Mouse (Mus musculus): ENCODE data around the gene Crtc1. TPM values are rescaled to one million over a fixed set of nuclear protein-coding genes. Genes with fewer than 3 reads are reported as not detected.

Gene Crtc1
- polyA plus RNA-seq, 1 experiment from 2014 or later, result 51.7 TPM

- ATAC-seq (ENCODE audit: low FRiP score, low TSS enrichment), result no peak
Measured at GRCm38 (mm10) chr8:70409455-70409871, 29.9 kb downstream of the Crtc1 start.

GRCm38 (mm10) chr8:70409019-70409418 is 30.4 kb downstream of the Crtc1 start:
- 74% methylated on average over 10 of the region's 10 CpGs for WGBS
- Histone ChIP-seq H3K9me3 (ENCODE audit: control insufficient read depth, low read length) (no peaks in the 10 kb centered on the region), H3K4me2 (ENCODE audit: low read length) (no peak overlapping the region), H3K27me3 (ENCODE audit: control insufficient read depth, insufficient read depth, low read length) (no peaks in the 10 kb centered on the region), H3K4me3 (replicated peaks; ENCODE audit: low read depth, low read length) (no peak overlapping the region), H3K36me3 (ENCODE audit: control insufficient read depth, insufficient read depth, low read length) (peaks cover 11% of the 10 kb centered on the region), H3K9ac (replicated peaks; ENCODE audit: low read length) (peak overlapping the region; percentile 20; the same call in 1 of the 2 replicates), H3K4me1 (ENCODE audit: control insufficient read depth, insufficient read depth, low read length) (peaks cover 17% of the 10 kb centered on the region), H3K27ac (replicated peaks; ENCODE audit: low read depth, low read length) (peak overlapping the region; percentile 67)
- ATAC-seq (ENCODE audit: low FRiP score, low TSS enrichment), result no peak
- peak; percentile 15 for DNase-seq

More at GRCm38 (mm10) chr8:70409455-70409871, 29.9 kb downstream of the Crtc1 start:
- Histone ChIP-seq H3K9me3 (ENCODE audit: control insufficient read depth, low read length) (no peaks in the 10 kb centered on the region), H3K9ac (replicated peaks; ENCODE audit: low read length) (0 out of 2 replicates have a peak overlapping the region, but pooled peaks have one; percentile 16), H3K36me3 (ENCODE audit: control insufficient read depth, insufficient read depth, low read length) (peaks cover 12% of the 10 kb centered on the region), H3K4me2 (ENCODE audit: low read length) (no peak overlapping the region), H3K27me3 (ENCODE audit: control insufficient read depth, insufficient read depth, low read length) (no peaks in the 10 kb centered on the region), H3K27ac (replicated peaks; ENCODE audit: low read depth, low read length) (peak overlapping the region; percentile 67), H3K4me1 (ENCODE audit: control insufficient read depth, insufficient read depth, low read length) (peaks cover 17% of the 10 kb centered on the region), H3K4me3 (replicated peaks; ENCODE audit: low read depth, low read length) (no peak overlapping the region)
- WGBS, result 65% methylated on average over 9 of the region's 9 CpGs
- peak; percentile 6 for DNase-seq

DNA sequence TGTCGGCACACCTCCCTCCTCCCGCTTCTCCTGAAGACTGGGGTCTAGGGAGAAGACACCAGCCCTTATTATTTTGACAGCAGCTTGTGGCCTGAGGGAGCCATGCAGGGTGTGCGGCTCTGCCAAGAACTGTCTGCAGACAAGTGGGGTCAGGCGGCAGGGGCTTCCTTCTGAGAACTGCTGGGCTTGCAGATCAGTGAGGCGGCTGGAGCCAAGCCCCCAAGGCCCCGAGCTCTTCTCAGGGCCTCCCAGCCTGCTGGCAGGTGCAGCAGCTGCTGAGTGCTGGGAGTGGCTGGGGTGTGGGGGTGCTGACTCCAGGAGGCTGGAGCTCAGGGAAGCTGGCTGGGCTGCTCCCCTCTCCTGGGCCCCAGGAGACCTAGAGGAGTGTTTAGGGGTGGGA is 31.1 kb downstream of the Crtc1 start:
- no peak overlapping the region for H3K4me3 ChIP-seq (replicated peaks; ENCODE audit: low read depth, low read length)
- H3K4me2 ChIP-seq (ENCODE audit: low read length), result no peak overlapping the region
- H3K9me3 ChIP-seq (ENCODE audit: control insufficient read depth, low read length), result no peaks in the 10 kb centered on the region
- H3K27me3 ChIP-seq (ENCODE audit: control insufficient read depth, insufficient read depth, low read length), result no peaks in the 10 kb centered on the region
- H3K9ac ChIP-seq (replicated peaks; ENCODE audit: low read length), result peak overlapping the region; percentile 20; the same call in 1 of the 2 replicates
- peak; percentile 55 for DNase-seq
- H3K36me3 ChIP-seq (ENCODE audit: control insufficient read depth, insufficient read depth, low read length), result peaks cover 8% of the 10 kb centered on the region; the same call in 1 of the 2 replicates
- H3K27ac ChIP-seq (replicated peaks; ENCODE audit: low read depth, low read length), result peak overlapping the region; percentile 67
- peaks cover 17% of the 10 kb centered on the region for H3K4me1 ChIP-seq (ENCODE audit: control insufficient read depth, insufficient read depth, low read length)
- 22% methylated on average over 6 of the region's 6 CpGs for WGBS
- ATAC-seq (ENCODE audit: low FRiP score, low TSS enrichment), result peak; percentile 60

DNA sequence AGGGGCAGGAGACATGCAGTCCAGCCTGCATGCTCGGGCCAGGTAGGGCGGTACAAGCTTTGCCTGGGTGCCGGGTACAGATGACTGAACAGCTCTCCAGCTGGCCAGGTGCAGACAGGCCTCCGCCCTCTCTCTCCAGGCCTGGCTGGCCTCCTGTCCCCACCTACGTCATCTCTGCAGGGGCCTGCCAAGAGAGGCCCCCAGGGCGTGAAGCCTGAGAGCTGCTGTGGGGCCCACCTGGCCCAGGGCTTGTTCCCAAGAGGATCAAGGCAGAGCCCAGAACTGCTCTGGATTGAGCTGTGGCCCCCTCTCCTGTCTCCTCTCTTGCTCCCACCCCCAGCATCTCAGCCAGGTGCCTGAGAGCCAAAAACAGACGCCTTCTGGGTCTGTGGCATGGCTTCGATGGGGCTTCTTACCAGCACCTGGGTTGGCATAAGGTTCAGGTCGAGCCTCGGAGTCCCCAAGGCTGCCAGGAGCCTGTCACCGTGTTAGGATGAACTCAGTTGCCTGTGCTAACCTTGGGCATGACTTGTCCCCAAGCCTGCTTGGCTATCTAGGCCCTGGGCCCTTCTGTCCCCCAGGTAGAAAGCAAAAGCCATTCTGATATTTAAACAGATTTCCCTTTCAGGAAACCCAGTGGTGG is 32.8 kb downstream of the Crtc1 start:
- Histone ChIP-seq H3K4me2 (ENCODE audit: low read length) (no peak overlapping the region), H3K36me3 (ENCODE audit: control insufficient read depth, insufficient read depth, low read length) (peaks cover 11% of the 10 kb centered on the region; the same call in 1 of the 2 replicates), H3K9ac (replicated peaks; ENCODE audit: low read length) (no peak overlapping the region), H3K9me3 (ENCODE audit: control insufficient read depth, low read length) (no peaks in the 10 kb centered on the region), H3K27me3 (ENCODE audit: control insufficient read depth, insufficient read depth, low read length) (no peaks in the 10 kb centered on the region), H3K27ac (replicated peaks; ENCODE audit: low read depth, low read length) (no peak overlapping the region), H3K4me1 (ENCODE audit: control insufficient read depth, insufficient read depth, low read length) (peaks cover 17% of the 10 kb centered on the region), H3K4me3 (replicated peaks; ENCODE audit: low read depth, low read length) (no peak overlapping the region)
- WGBS, result 82% methylated on average over 11 of the region's 11 CpGs
- ATAC-seq (ENCODE audit: low FRiP score, low TSS enrichment) (no peak), DNase-seq (no peak)

DNA sequence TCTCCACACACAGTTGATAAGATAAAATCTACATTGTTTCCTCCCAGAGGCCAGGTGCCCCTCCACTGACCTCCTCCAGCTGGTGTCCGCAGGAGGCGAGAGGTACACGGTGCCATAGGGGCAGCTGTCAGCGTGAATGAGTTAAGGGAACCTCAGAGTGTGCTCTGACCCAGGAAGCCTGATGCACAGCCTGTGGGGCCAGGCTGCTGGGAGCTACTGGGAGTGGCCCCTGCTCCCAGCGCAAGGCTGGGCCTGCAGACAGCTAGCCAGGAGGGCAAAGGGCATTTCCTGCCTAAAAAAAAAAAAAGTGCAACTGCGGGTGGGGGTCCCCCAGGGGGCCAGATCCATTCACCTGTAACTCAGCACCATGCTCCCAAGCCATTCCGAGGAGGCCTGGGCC is 34.2 kb downstream of the Crtc1 start:
- 70% methylated on average over 7 of the region's 7 CpGs for WGBS
- no peak for ATAC-seq (ENCODE audit: low FRiP score, low TSS enrichment)

GRCm38 (mm10) chr8:70404212-70404611 is 35.2 kb downstream of the Crtc1 start:
- peaks cover 13% of the 10 kb centered on the region for H3K4me1 ChIP-seq (ENCODE audit: control insufficient read depth, insufficient read depth, low read length)
- H3K27ac ChIP-seq (replicated peaks; ENCODE audit: low read depth, low read length), result no peak overlapping the region
- H3K4me2 ChIP-seq (ENCODE audit: low read length), result no peak overlapping the region
- H3K9me3 ChIP-seq (ENCODE audit: control insufficient read depth, low read length), result no peaks in the 10 kb centered on the region
- WGBS, result 92% methylated on average over 3 of the region's 3 CpGs
- DNase-seq (no peak), ATAC-seq (ENCODE audit: low FRiP score, low TSS enrichment) (no peak)
- H3K4me3 ChIP-seq (replicated peaks; ENCODE audit: low read depth, low read length), result no peak overlapping the region
- H3K9ac ChIP-seq (replicated peaks; ENCODE audit: low read length), result no peak overlapping the region
- H3K27me3 ChIP-seq (ENCODE audit: control insufficient read depth, insufficient read depth, low read length), result no peaks in the 10 kb centered on the region
- peaks cover 18% of the 10 kb centered on the region; the same call in 1 of the 2 replicates for H3K36me3 ChIP-seq (ENCODE audit: control insufficient read depth, insufficient read depth, low read length)

More for the DNA sequence above, 34.2 kb downstream of the Crtc1 start:
- no peak for DNase-seq
- Histone ChIP-seq H3K4me1 (ENCODE audit: control insufficient read depth, insufficient read depth, low read length) (peaks cover 17% of the 10 kb centered on the region), H3K27ac (replicated peaks; ENCODE audit: low read depth, low read length) (no peak overlapping the region), H3K9me3 (ENCODE audit: control insufficient read depth, low read length) (no peaks in the 10 kb centered on the region), H3K9ac (replicated peaks; ENCODE audit: low read length) (no peak overlapping the region), H3K36me3 (ENCODE audit: control insufficient read depth, insufficient read depth, low read length) (peaks cover 13% of the 10 kb centered on the region; the same call in 1 of the 2 replicates), H3K4me2 (ENCODE audit: low read length) (no peak overlapping the region), H3K27me3 (ENCODE audit: control insufficient read depth, insufficient read depth, low read length) (no peaks in the 10 kb centered on the region), H3K4me3 (replicated peaks; ENCODE audit: low read depth, low read length) (no peak overlapping the region)

- Histone ChIP-seq H3K9me3 (ENCODE audit: control insufficient read depth, low read length) (no peaks in the 10 kb centered on the region), H3K36me3 (ENCODE audit: control insufficient read depth, insufficient read depth, low read length) (peaks cover 17% of the 10 kb centered on the region), H3K4me3 (replicated peaks; ENCODE audit: low read depth, low read length) (no peak overlapping the region), H3K9ac (replicated peaks; ENCODE audit: low read length) (no peak overlapping the region), H3K4me2 (ENCODE audit: low read length) (no peak overlapping the region), H3K27ac (replicated peaks; ENCODE audit: low read depth, low read length) (no peak overlapping the region), H3K27me3 (ENCODE audit: control insufficient read depth, insufficient read depth, low read length) (no peaks in the 10 kb centered on the region), H3K4me1 (ENCODE audit: control insufficient read depth, insufficient read depth, low read length) (no peaks in the 10 kb centered on the region)
- ATAC-seq (ENCODE audit: low FRiP score, low TSS enrichment), result no peak
- 89% methylated on average over 16 of the region's 16 CpGs for WGBS
- DNase-seq, result no peak
Measured at GRCm38 (mm10) chr8:70397611-70398563, 41.5 kb downstream of the Crtc1 start.

GRCm38 (mm10) chr8:70396184-70396583 is 43.2 kb downstream of the Crtc1 start:
- no peak overlapping the region for H3K9ac ChIP-seq (replicated peaks; ENCODE audit: low read length)

More at GRCm38 (mm10) chr8:70396184-70396583, 43.2 kb downstream of the Crtc1 start:
- Histone ChIP-seq H3K4me3 (replicated peaks; ENCODE audit: low read depth, low read length) (no peak overlapping the region), H3K36me3 (ENCODE audit: control insufficient read depth, insufficient read depth, low read length) (peaks cover 23% of the 10 kb centered on the region), H3K27me3 (ENCODE audit: control insufficient read depth, insufficient read depth, low read length) (no peaks in the 10 kb centered on the region), H3K27ac (replicated peaks; ENCODE audit: low read depth, low read length) (no peak overlapping the region), H3K9me3 (ENCODE audit: control insufficient read depth, low read length) (no peaks in the 10 kb centered on the region), H3K4me2 (ENCODE audit: low read length) (no peak overlapping the region), H3K4me1 (ENCODE audit: control insufficient read depth, insufficient read depth, low read length) (no peaks in the 10 kb centered on the region)
- no peak for DNase-seq
- WGBS, result 82% methylated on average over 5 of the region's 5 CpGs
- ATAC-seq (ENCODE audit: low FRiP score, low TSS enrichment), result no peak

Data from midbrain, embryonic 14.5 days (tissue).